Mouse (Mus musculus): ENCODE data around the gene Myo16. TPM values are rescaled to one million over a fixed set of nuclear protein-coding genes. Genes with fewer than 3 reads are reported as not detected.
A peak's percentile ranks its signal among the peaks of the same experiment; 100 is the strongest.

Gene Myo16
- polyA plus RNA-seq, 1 experiment from 2014 or later = 0.70 TPM

GRCm38 (mm10) chr8:10222770-10223169 is 69.1 kb downstream of the Myo16 start:
- H3K36me3 ChIP-seq (ENCODE audit: insufficient read depth) = no peaks in the 10 kb centered on the region
- 24% methylated on average over 2 of the region's 2 CpGs for WGBS
- TF ChIP-seq CTCF (IDR thresholded peaks at IDR 0.05; ENCODE audit: low read depth) = no peak
- 0 out of 2 replicates have a peak overlapping the region, but pooled peaks have one; percentile 33 for H3K27ac ChIP-seq (ENCODE audit: low read depth)
- ATAC-seq (ENCODE audit: insufficient read depth) = no peak
- H3K4me3 ChIP-seq (ENCODE audit: low read depth, low read length) = no peak overlapping the region
- no peak overlapping the region for H3K9ac ChIP-seq
- peaks cover 3% of the 10 kb centered on the region for H3K4me1 ChIP-seq (ENCODE audit: insufficient read depth)
- H3K9me3 ChIP-seq (ENCODE audit: low read depth, low read length) = no peaks in the 10 kb centered on the region
- DNase-seq = no peak
- H3K27me3 ChIP-seq (ENCODE audit: insufficient read depth, low read length) = no peaks in the 10 kb centered on the region
- no peak overlapping the region for H3K4me2 ChIP-seq

- Histone ChIP-seq H3K27ac (ENCODE audit: low read depth) (peak overlapping the region; percentile 71), H3K9ac (no peak overlapping the region), H3K36me3 (ENCODE audit: insufficient read depth) (no peaks in the 10 kb centered on the region), H3K4me2 (peak overlapping the region; percentile 20; the same call in 1 of the 2 replicates), H3K4me1 (ENCODE audit: insufficient read depth) (peaks cover 3% of the 10 kb centered on the region), H3K9me3 (ENCODE audit: low read depth, low read length) (no peaks in the 10 kb centered on the region), H3K27me3 (ENCODE audit: insufficient read depth, low read length) (no peaks in the 10 kb centered on the region), H3K4me3 (ENCODE audit: low read depth, low read length) (no peak overlapping the region)
- 16% methylated on average over 6 of the region's 6 CpGs for WGBS
- ATAC-seq (ENCODE audit: insufficient read depth) = peak; percentile 28; the same call in 1 of the 2 replicates
- TF ChIP-seq CTCF (IDR thresholded peaks at IDR 0.05; ENCODE audit: low read depth) = no peak
- DNase-seq = peak; percentile 35
Observed at GRCm38 (mm10) chr8:10223528-10224194, 70.0 kb downstream of the Myo16 start.

- H3K27ac ChIP-seq (ENCODE audit: low read depth) = peak overlapping the region; percentile 42; the same call in 1 of the 2 replicates
- H3K4me2 ChIP-seq = 0 out of 2 replicates have a peak overlapping the region, but pooled peaks have one; percentile 20
- 47% methylated on average over 10 of the region's 10 CpGs for WGBS
- no peaks in the 10 kb centered on the region for H3K36me3 ChIP-seq (ENCODE audit: insufficient read depth)
- H3K9ac ChIP-seq = no peak overlapping the region
- no peak for TF ChIP-seq CTCF (IDR thresholded peaks at IDR 0.05; ENCODE audit: low read depth)
- no peaks in the 10 kb centered on the region for H3K27me3 ChIP-seq (ENCODE audit: insufficient read depth, low read length)
- H3K4me1 ChIP-seq (ENCODE audit: insufficient read depth) = peaks cover 3% of the 10 kb centered on the region
- DNase-seq (peak; percentile 59), ATAC-seq (ENCODE audit: insufficient read depth) (no peak)
- H3K9me3 ChIP-seq (ENCODE audit: low read depth, low read length) = no peaks in the 10 kb centered on the region
- H3K4me3 ChIP-seq (ENCODE audit: low read depth, low read length) = no peak overlapping the region
Observed at GRCm38 (mm10) chr8:10224305-10224971, 70.7 kb downstream of the Myo16 start.

GRCm38 (mm10) chr8:10225018-10225417 is 71.3 kb downstream of the Myo16 start:
- ATAC-seq (ENCODE audit: insufficient read depth) (no peak), DNase-seq (no peak)
- Histone ChIP-seq H3K4me3 (ENCODE audit: low read depth, low read length) (no peak overlapping the region), H3K36me3 (ENCODE audit: insufficient read depth) (no peaks in the 10 kb centered on the region), H3K4me2 (no peak overlapping the region), H3K27me3 (ENCODE audit: insufficient read depth, low read length) (no peaks in the 10 kb centered on the region), H3K27ac (ENCODE audit: low read depth) (no peak overlapping the region), H3K4me1 (ENCODE audit: insufficient read depth) (peaks cover 3% of the 10 kb centered on the region), H3K9ac (no peak overlapping the region), H3K9me3 (ENCODE audit: low read depth, low read length) (no peaks in the 10 kb centered on the region)
- TF ChIP-seq CTCF (IDR thresholded peaks at IDR 0.05; ENCODE audit: low read depth) = no peak
- 79% methylated on average over 2 of the region's 2 CpGs for WGBS

GRCm38 (mm10) chr8:10230746-10231369 is 77.1 kb downstream of the Myo16 start:
- WGBS = 53% methylated on average over 8 of the region's 8 CpGs
- Histone ChIP-seq H3K9me3 (ENCODE audit: low read depth, low read length) (no peaks in the 10 kb centered on the region), H3K27ac (ENCODE audit: low read depth) (no peak overlapping the region), H3K27me3 (ENCODE audit: insufficient read depth, low read length) (no peaks in the 10 kb centered on the region), H3K36me3 (ENCODE audit: insufficient read depth) (no peaks in the 10 kb centered on the region), H3K9ac (no peak overlapping the region), H3K4me1 (ENCODE audit: insufficient read depth) (no peaks in the 10 kb centered on the region), H3K4me2 (no peak overlapping the region), H3K4me3 (ENCODE audit: low read depth, low read length) (no peak overlapping the region)
- ATAC-seq (ENCODE audit: insufficient read depth) (no peak), DNase-seq (peak; percentile 83)
- TF ChIP-seq CTCF (IDR thresholded peaks at IDR 0.05; ENCODE audit: low read depth) = peak; percentile 79

GRCm38 (mm10) chr8:10234516-10234915 is 80.8 kb downstream of the Myo16 start:
- 91% methylated on average over 2 of the region's 2 CpGs for WGBS
- no peaks in the 10 kb centered on the region for H3K27me3 ChIP-seq (ENCODE audit: insufficient read depth, low read length)
- no peaks in the 10 kb centered on the region for H3K9me3 ChIP-seq (ENCODE audit: low read depth, low read length)
- DNase-seq (no peak), ATAC-seq (ENCODE audit: insufficient read depth) (no peak)
- H3K36me3 ChIP-seq (ENCODE audit: insufficient read depth) = no peaks in the 10 kb centered on the region
- H3K9ac ChIP-seq = no peak overlapping the region
- TF ChIP-seq CTCF (IDR thresholded peaks at IDR 0.05; ENCODE audit: low read depth) = no peak
- no peaks in the 10 kb centered on the region for H3K4me1 ChIP-seq (ENCODE audit: insufficient read depth)
- H3K27ac ChIP-seq (ENCODE audit: low read depth) = no peak overlapping the region
- H3K4me2 ChIP-seq = no peak overlapping the region
- no peak overlapping the region for H3K4me3 ChIP-seq (ENCODE audit: low read depth, low read length)

- Histone ChIP-seq H3K9me3 (ENCODE audit: low read depth, low read length) (no peaks in the 10 kb centered on the region), H3K4me2 (no peak overlapping the region), H3K27me3 (ENCODE audit: insufficient read depth, low read length) (no peaks in the 10 kb centered on the region), H3K36me3 (ENCODE audit: insufficient read depth) (no peaks in the 10 kb centered on the region), H3K4me3 (ENCODE audit: low read depth, low read length) (no peak overlapping the region), H3K4me1 (ENCODE audit: insufficient read depth) (no peaks in the 10 kb centered on the region), H3K27ac (ENCODE audit: low read depth) (no peak overlapping the region), H3K9ac (no peak overlapping the region)
- no peak for TF ChIP-seq CTCF (IDR thresholded peaks at IDR 0.05; ENCODE audit: low read depth)
- no peak for ATAC-seq (ENCODE audit: insufficient read depth)
- no peak for DNase-seq
- WGBS = 50% methylated on average over 3 of the region's 3 CpGs
Observed at GRCm38 (mm10) chr8:10243344-10243743, 89.6 kb downstream of the Myo16 start.
